Mouse (Mus musculus) CH12.LX (cell line): ENCODE measurements at regions not wholly inside any gene's neighbourhood (a gene's known extent, or its start where the extent isn't known, plus 50 kb on each side); places are given as distances from the start of the nearest gene placed in this dataset.

ENCODE experiments used
- DNase-seq: peaks from one replicate; pipeline ENCODE4 v3.0.0-alpha.2; 2013; ENCODE audit errors: extremely low read depth
- H3K27ac ChIP-seq: 2 replicates; pipeline ENCODE4 v1.5.1; 2012; ENCODE audit warnings: low read depth, mild to moderate bottlenecking, control low read depth, moderate library complexity; ENCODE audit not compliant: insufficient read depth
- H3K27me3 ChIP-seq: replicated peaks from 2 replicates; pipeline ENCODE3; 2012; ENCODE audit warnings: inconsistent platforms
- H3K36me3 ChIP-seq, 2 experiments: replicated peaks in 1 of 2; 2 replicates each; pipeline versions ENCODE3 to v1.6.1; 2012; ENCODE audit warnings: inconsistent platforms in 1 of 2, low read length in 1 of 2, mild to moderate bottlenecking in 1 of 2, mixed read lengths in 1 of 2, moderate library complexity in 1 of 2; ENCODE audit not compliant: control insufficient read depth in 1 of 2, insufficient read depth in 1 of 2
- H3K4me1 ChIP-seq, 2 experiments: 2 replicates each; pipeline ENCODE4 v1.6.1; 2012; ENCODE audit warnings: inconsistent platforms in 1 of 2, moderate library complexity in 1 of 2; ENCODE audit not compliant: insufficient read depth in 2 of 2, control insufficient read depth in 1 of 2
- H3K4me2 ChIP-seq: 2 replicates; pipeline ENCODE4 v1.6.1; 2012; ENCODE audit warnings: low read depth, mild to moderate bottlenecking, control low read depth; ENCODE audit not compliant: poor library complexity, insufficient read depth, severe bottlenecking
- H3K4me3 ChIP-seq, 3 experiments: fragments of 150-350 bp in 1 of 3; sonication (generic) in 1 of 3; replicated peaks in 1 of 3; 2 replicates each; pipeline versions ENCODE3 to v1.5.1; 2011 to 2012; ENCODE audit warnings: low read depth in 2 of 3, low read length in 2 of 3, mild to moderate bottlenecking in 2 of 3, moderate library complexity in 2 of 3, control low read depth in 1 of 3, improper control_type of control experiment in 1 of 3, inconsistent platforms in 1 of 3, mixed read lengths in 1 of 3; ENCODE audit not compliant: poor library complexity in 1 of 3
- H3K79me2 ChIP-seq: replicated peaks from 2 replicates; pipeline ENCODE4 v1.6.1; 2012; ENCODE audit warnings: mild to moderate bottlenecking, moderate library complexity; ENCODE audit not compliant: control insufficient read depth, poor library complexity, insufficient read depth, severe bottlenecking; ENCODE audit errors: extremely low read depth
- H3K9ac ChIP-seq: 2 replicates; pipeline ENCODE4 v1.6.1; 2012; ENCODE audit warnings: low read depth, mild to moderate bottlenecking, control low read depth, moderate library complexity; ENCODE audit not compliant: insufficient read depth
- H3K9me3 ChIP-seq: replicated peaks from 2 replicates; pipeline ENCODE3; 2012; ENCODE audit warnings: low read length, inconsistent platforms, mixed read lengths
- BHLHE40 ChIP-seq: IDR thresholded peaks from 2 replicates; pipeline ENCODE4 v1.6.1; 2011; ENCODE audit warnings: mild to moderate bottlenecking, low read depth, low read length, improper control_type of control experiment
- CHD1 ChIP-seq: IDR thresholded peaks from 2 replicates; pipeline ENCODE4 v1.6.1; 2012; ENCODE audit warnings: low read depth, low read length, improper control_type of control experiment, inconsistent platforms
- CTCF ChIP-seq, 2 experiments: IDR thresholded peaks in 1 of 2; conservative IDR thresholded peaks in 1 of 2; 2 replicates each; pipeline ENCODE4 v1.5.1; 2011 to 2012; ENCODE audit warnings: low read depth in 2 of 2, low read length in 2 of 2, improper control_type of control experiment in 1 of 2, inconsistent platforms in 1 of 2, mild to moderate bottlenecking in 1 of 2, moderate library complexity in 1 of 2
- E2F4 ChIP-seq: IDR thresholded peaks from 2 replicates; pipeline ENCODE4 v1.6.1; 2011; ENCODE audit warnings: low read depth, low read length, improper control_type of control experiment; ENCODE audit not compliant: insufficient replicate concordance
- ELF1 ChIP-seq: IDR thresholded peaks from 2 replicates; pipeline ENCODE4 v1.6.1; 2014; ENCODE audit warnings: low read depth, mild to moderate bottlenecking, inconsistent platforms, low read length, improper control_type of control experiment
- EP300 ChIP-seq: IDR thresholded peaks from 2 replicates; pipeline ENCODE4 v1.6.1; 2011; ENCODE audit warnings: low read length, improper control_type of control experiment
- ETS1 ChIP-seq: conservative IDR thresholded peaks from 2 replicates; pipeline ENCODE4 v1.6.1; 2012; ENCODE audit warnings: low read depth, mild to moderate bottlenecking, inconsistent platforms, low read length, improper control_type of control experiment, moderate library complexity
- HCFC1 ChIP-seq: IDR thresholded peaks from 2 replicates; pipeline ENCODE4 v1.6.1; 2012; ENCODE audit warnings: low read depth, mild to moderate bottlenecking, inconsistent platforms, low read length, improper control_type of control experiment
- JUN ChIP-seq: IDR thresholded peaks from 2 replicates; pipeline ENCODE4 v1.6.1; 2011; ENCODE audit warnings: low read depth, mild to moderate bottlenecking, low read length, improper control_type of control experiment, moderate library complexity; ENCODE audit not compliant: insufficient read depth
- JUND ChIP-seq: conservative IDR thresholded peaks from 2 replicates; pipeline ENCODE4 v1.6.1; 2011; ENCODE audit warnings: low read depth, low read length, improper control_type of control experiment
- KAT2A ChIP-seq: IDR thresholded peaks from 2 replicates; pipeline ENCODE4 v1.6.1; 2012; ENCODE audit warnings: low read length, improper control_type of control experiment, inconsistent platforms; ENCODE audit not compliant: insufficient replicate concordance
- MAFK ChIP-seq: IDR thresholded peaks from 2 replicates; pipeline ENCODE4 v1.6.1; 2011; ENCODE audit warnings: low read length, improper control_type of control experiment; ENCODE audit not compliant: insufficient replicate concordance
- MAX ChIP-seq: IDR thresholded peaks from 2 replicates; pipeline ENCODE4 v1.6.1; 2011; ENCODE audit warnings: low read length, improper control_type of control experiment
- MAZ ChIP-seq: IDR thresholded peaks from 2 replicates; pipeline ENCODE4 v1.6.1; 2012; ENCODE audit warnings: low read depth, mild to moderate bottlenecking, inconsistent platforms, low read length, improper control_type of control experiment, moderate library complexity
- MEF2A ChIP-seq: IDR thresholded peaks from 2 replicates; pipeline ENCODE4 v1.6.1; 2014; ENCODE audit warnings: low read depth, mild to moderate bottlenecking, inconsistent platforms, low read length, improper control_type of control experiment, borderline replicate concordance
- MXI1 ChIP-seq: IDR thresholded peaks from 2 replicates; pipeline ENCODE4 v1.6.1; 2011; ENCODE audit warnings: mild to moderate bottlenecking, low read depth, low read length, improper control_type of control experiment
- MYC ChIP-seq: IDR thresholded peaks from 2 replicates; pipeline ENCODE4 v1.6.1; 2011; ENCODE audit warnings: low read depth, mild to moderate bottlenecking, improper control_type of control experiment, low read length
- NELFE ChIP-seq: IDR thresholded peaks from 2 replicates; pipeline ENCODE4 v1.6.1; 2011; ENCODE audit warnings: low read depth, low read length, improper control_type of control experiment
- NRF1 ChIP-seq: IDR thresholded peaks from 2 replicates; pipeline ENCODE4 v1.6.1; 2014; ENCODE audit warnings: low read depth, mild to moderate bottlenecking, inconsistent platforms, low read length, improper control_type of control experiment, moderate library complexity
- PAX5 ChIP-seq: IDR thresholded peaks from 2 replicates; pipeline ENCODE4 v1.6.1; 2012; ENCODE audit warnings: low read length, inconsistent platforms, mixed read lengths
- POLR2A ChIP-seq: IDR thresholded peaks from 2 replicates; pipeline ENCODE4 v1.6.1; 2011; ENCODE audit warnings: low read depth, mild to moderate bottlenecking, improper control_type of control experiment, low read length
- RAD21 ChIP-seq: IDR thresholded peaks from 2 replicates; pipeline ENCODE4 v1.6.1; 2011; ENCODE audit warnings: low read depth, mild to moderate bottlenecking, low read length, improper control_type of control experiment, moderate library complexity
- SIN3A ChIP-seq: IDR thresholded peaks from 2 replicates; pipeline ENCODE4 v1.6.1; 2012; ENCODE audit warnings: low read length, improper control_type of control experiment, inconsistent platforms
- TBP ChIP-seq: conservative IDR thresholded peaks from 2 replicates; pipeline ENCODE4 v1.6.1; 2011; ENCODE audit warnings: low read depth, low read length, improper control_type of control experiment
- UBTF ChIP-seq: IDR thresholded peaks from 2 replicates; pipeline ENCODE4 v1.6.1; 2012; ENCODE audit warnings: low read depth, mild to moderate bottlenecking, inconsistent platforms, low read length, improper control_type of control experiment, moderate library complexity
- USF1 ChIP-seq: IDR thresholded peaks from 2 replicates; pipeline ENCODE4 v1.6.1; 2014; ENCODE audit warnings: low read depth, mild to moderate bottlenecking, inconsistent platforms, low read length, improper control_type of control experiment
- USF2 ChIP-seq: conservative IDR thresholded peaks from 2 replicates; pipeline ENCODE4 v1.6.1; 2011; ENCODE audit warnings: low read depth, low read length, improper control_type of control experiment
- ZKSCAN1 ChIP-seq: IDR thresholded peaks from 2 replicates; pipeline ENCODE4 v1.6.1; 2012; ENCODE audit warnings: low read depth, inconsistent platforms, low read length, improper control_type of control experiment, borderline replicate concordance
- ZMIZ1 ChIP-seq: IDR thresholded peaks from 2 replicates; pipeline ENCODE4 v1.6.1; 2012; ENCODE audit warnings: low read depth, mild to moderate bottlenecking, inconsistent platforms, low read length, improper control_type of control experiment
- dilution Hi-C: fragments of 300-500 bp; cut with MboI; formaldehyde crosslinking; loops from 2 replicates; pipeline ENCODE4 v1.14.3; 2020; ENCODE audit warnings: low sequenced_read_pairs; ENCODE audit not compliant: extremely low pct_unique_long_range_greater_than_20kb, extremely low pct_ligation_motif_present
- in situ Hi-C: fragments of 300-500 bp; cut with MboI; formaldehyde crosslinking; loops from 3 replicates; pipeline ENCODE4 v1.14.3; 2019; ENCODE audit warnings: low sequenced_read_pairs, low pct_ligation_motif_present, low pct_unique_long_range_greater_than_20kb, mixed read lengths

- Histone ChIP-seq H3K4me3 (no peak overlapping the region), H3K4me2 (no peak overlapping the region), H3K9ac (no peak overlapping the region), H3K4me1 (no peaks in the 10 kb centered on the region), H3K27me3 (no peaks in the 10 kb centered on the region), H3K27ac (no peak overlapping the region), H3K9me3 (peaks cover 63% of the 10 kb centered on the region), H3K36me3 (no peaks in the 10 kb centered on the region), H3K79me2 (no peaks in the 10 kb centered on the region)
- TF ChIP-seq USF1 (no peak), MAZ (no peak), MXI1 (no peak), PAX5 (no peak), TBP (no peak), CTCF (conservative IDR thresholded peaks at IDR 0.05 in 1 of 2, IDR thresholded peaks at IDR 0.05 in 1 of 2; ENCODE audit: low read depth in 2 of 2, low read length in 2 of 2) (no peak), RAD21 (no peak), POLR2A (no peak), ETS1 (no peak), ZMIZ1 (no peak), JUN (no peak), MAX (no peak), EP300 (no peak), NRF1 (no peak)
- DNase-seq, result no peak
- dilution Hi-C loops, result no loop called here
- in situ Hi-C loops, result no loop called here
These were observed 462.9 kb upstream of the Pou3f3 start for GRCm38 (mm10) chr1:42232716-42233115.

GRCm38 (mm10) chr1:42233289-42233688 lies 462.3 kb upstream of the Pou3f3 start:
- H3K27me3 ChIP-seq, result no peaks in the 10 kb centered on the region
- no peak overlapping the region for H3K27ac ChIP-seq
- no peak overlapping the region for H3K4me2 ChIP-seq
- dilution Hi-C loops (no loop called here), in situ Hi-C loops (no loop called here)
- no peak for DNase-seq
- H3K79me2 ChIP-seq, result no peaks in the 10 kb centered on the region
- no peaks in the 10 kb centered on the region for H3K4me1 ChIP-seq
- TF ChIP-seq KAT2A, result no peak
- no peak for TF ChIP-seq E2F4
- no peak overlapping the region for H3K4me3 ChIP-seq
- peaks cover 59% of the 10 kb centered on the region for H3K9me3 ChIP-seq
- H3K36me3 ChIP-seq, result no peaks in the 10 kb centered on the region
- H3K9ac ChIP-seq, result no peak overlapping the region

- Histone ChIP-seq H3K9me3 (peaks cover 49% of the 10 kb centered on the region), H3K27ac (no peak overlapping the region), H3K4me2 (no peak overlapping the region), H3K36me3 (no peaks in the 10 kb centered on the region), H3K27me3 (no peaks in the 10 kb centered on the region), H3K9ac (no peak overlapping the region), H3K4me1 (no peaks in the 10 kb centered on the region), H3K79me2 (no peaks in the 10 kb centered on the region), H3K4me3 (no peak overlapping the region)
- in situ Hi-C loops (no loop called here), dilution Hi-C loops (no loop called here)
- no peak for DNase-seq
- no peak for TF ChIP-seq BHLHE40
- no peak for TF ChIP-seq MAFK
- TF ChIP-seq HCFC1, result no peak
- no peak for TF ChIP-seq ZKSCAN1
- no peak for TF ChIP-seq UBTF
- no peak for TF ChIP-seq MAX
- TF ChIP-seq CHD1, result no peak
- no peak for TF ChIP-seq MYC
- no peak for TF ChIP-seq NELFE
- no peak for TF ChIP-seq CTCF (conservative IDR thresholded peaks at IDR 0.05 in 1 of 2, IDR thresholded peaks at IDR 0.05 in 1 of 2; ENCODE audit: low read depth in 2 of 2, low read length in 2 of 2)
- no peak for TF ChIP-seq SIN3A
- TF ChIP-seq KAT2A, result no peak
- TF ChIP-seq USF2, result no peak
- no peak for TF ChIP-seq POLR2A
- no peak for TF ChIP-seq ZMIZ1
- TF ChIP-seq ELF1, result no peak
- TF ChIP-seq JUND, result no peak
- no peak for TF ChIP-seq MEF2A
These were observed 459.0 kb upstream of the Pou3f3 start for GRCm38 (mm10) chr1:42236466-42237010.
